Mouse (Mus musculus): Measurements from ENCODE around the gene Pbx2. TPM values are rescaled to one million over a fixed set of nuclear protein-coding genes. Genes with fewer than 3 reads are reported as not detected.
"Not testable (repeated sequence)": the region's sequence is repeated elsewhere in the genome, so short reads cannot be mapped to it uniquely, and the experiment has no call there.

The Pbx2 gene
- total RNA-seq (2021), result 10 to 100 TPM; 48.7 to 53.5 TPM
- long read RNA-seq, experiment 1, transcript Pbx2-201 (9 exons, 3,068 nt), result major isoform, 9 of 14 reads
- long read RNA-seq, experiment 1, partial matches to known transcripts, result 0 of 14 reads
- long read RNA-seq, experiment 1, other reads (novel, unspliced or antisense), result 4 of 14 reads
- long read RNA-seq, experiment 2, transcript Pbx2-201 (9 exons, 3,068 nt), result major isoform, 14 of 24 reads
- long read RNA-seq, experiment 2, partial matches to known transcripts, result 5 of 24 reads
- long read RNA-seq, experiment 2, other reads (novel, unspliced or antisense), result 5 of 24 reads

DNA sequence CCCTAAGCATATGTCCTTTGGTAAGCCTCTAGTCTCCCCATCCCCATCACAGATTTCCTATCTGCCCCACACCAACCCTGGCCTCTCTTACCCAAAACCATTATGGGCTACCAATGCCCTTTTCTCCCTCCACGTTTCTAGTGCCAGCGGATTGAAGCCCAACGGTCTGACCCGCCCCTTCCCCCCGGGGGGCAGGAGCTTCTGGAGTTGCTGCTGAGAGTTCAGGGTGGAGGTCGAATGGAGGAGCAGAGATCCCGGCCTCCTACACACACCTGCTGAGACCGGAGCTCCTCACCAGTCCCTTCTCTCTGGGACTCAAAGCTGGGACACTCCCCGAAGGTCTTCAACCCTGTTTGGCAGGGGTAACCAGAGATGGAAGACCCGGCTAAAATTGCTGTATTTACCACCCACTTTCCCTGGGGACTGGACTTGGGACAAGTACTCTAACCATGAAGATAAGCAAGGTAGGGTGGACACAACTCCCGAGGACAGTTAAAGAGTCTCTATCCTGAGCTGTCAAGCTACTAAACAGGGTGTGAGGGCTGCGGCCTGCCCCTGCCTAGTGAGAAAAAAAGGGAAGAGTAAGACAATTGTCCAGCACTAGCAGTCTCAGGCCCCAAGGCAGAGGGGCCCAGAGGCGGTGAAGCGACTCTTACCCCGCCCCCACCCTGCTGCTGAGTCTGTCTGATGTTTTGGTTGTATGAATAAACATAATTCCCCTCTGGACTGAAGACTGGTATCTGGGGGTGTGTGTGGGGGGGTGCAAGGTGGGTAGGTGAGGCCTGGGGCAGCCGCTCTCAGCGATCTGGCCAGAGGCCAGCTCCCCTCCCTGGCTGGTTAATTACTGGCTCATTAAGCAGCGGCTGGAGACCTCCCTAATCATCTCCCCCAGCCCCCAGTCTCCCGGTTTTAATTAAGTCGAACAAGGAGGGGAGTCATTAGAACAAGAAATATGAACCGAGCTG, at the start of gene Pbx2:
TSS of gene Pbx2 (plus strand) at position 238 of the 965 bp plus-strand sequence.
- peak in 1 of 2 experiments; percentile 35 for DNase-seq (ENCODE audit: low spot score in 2 of 2)

DNA sequence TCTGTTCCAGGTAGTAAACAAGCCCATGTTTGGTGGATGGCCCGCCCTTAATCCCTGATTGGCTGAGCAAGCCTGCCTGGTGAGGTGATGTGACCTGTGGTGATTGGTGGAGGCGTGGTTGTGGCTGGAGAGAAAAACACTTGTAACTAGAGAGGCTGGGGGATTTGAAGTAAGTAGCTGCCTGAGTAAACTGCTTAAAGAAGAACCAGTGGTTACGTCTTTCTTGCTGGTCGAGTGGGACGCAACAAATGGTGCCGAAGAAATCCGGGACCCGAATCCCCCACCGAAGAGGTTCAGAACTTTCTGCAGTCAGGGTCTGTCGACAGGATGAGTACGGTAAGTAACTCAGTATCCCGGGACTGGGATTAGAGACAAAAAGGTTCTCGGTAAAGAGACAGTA, 47.5 kb upstream of the Pbx2 start:
- not testable (repeated sequence) for DNase-seq (ENCODE audit: low spot score in 2 of 2)

DNA sequence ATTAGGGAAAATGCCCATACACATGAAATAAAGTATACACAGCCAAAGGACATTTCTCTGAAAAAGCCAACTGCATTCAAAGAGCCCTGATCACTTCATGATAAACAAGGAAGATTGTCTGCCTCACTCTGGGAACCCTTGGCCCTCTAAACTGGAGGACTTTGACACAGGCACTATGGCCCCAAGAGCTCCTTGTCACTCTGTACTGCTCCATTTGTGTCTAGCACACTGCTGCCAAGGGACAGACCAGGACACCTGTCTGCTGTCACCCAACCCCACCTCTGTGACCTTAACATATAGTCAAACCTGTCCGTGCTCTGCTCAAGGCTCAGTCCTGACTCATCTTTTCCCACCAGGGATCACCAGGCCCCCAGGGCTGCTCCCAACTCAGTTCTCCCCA, 44.3 kb upstream of the Pbx2 start:
- DNase-seq (ENCODE audit: low spot score in 2 of 2), result no peak

DNA sequence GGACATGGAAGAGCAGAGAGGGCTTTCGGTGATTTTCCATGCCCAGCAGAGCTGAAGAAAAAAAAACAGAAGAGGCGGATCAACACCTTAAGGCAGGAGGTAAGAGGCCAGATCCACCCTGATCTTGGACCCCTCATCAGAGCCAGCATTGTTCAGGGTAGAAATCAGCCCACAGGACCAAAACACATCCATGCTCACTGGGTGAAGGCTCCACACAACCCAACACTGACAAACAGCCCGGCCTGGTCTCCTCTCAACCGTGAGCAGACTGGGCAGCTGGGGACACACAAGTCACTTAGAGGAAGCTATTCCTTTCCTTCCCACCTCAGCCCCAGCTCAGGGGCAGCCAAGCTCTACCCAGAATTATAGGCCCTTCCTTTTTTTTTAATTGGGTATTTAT, 43.5 kb upstream of the Pbx2 start:
- DNase-seq (ENCODE audit: low spot score in 2 of 2), result no peak

DNA sequence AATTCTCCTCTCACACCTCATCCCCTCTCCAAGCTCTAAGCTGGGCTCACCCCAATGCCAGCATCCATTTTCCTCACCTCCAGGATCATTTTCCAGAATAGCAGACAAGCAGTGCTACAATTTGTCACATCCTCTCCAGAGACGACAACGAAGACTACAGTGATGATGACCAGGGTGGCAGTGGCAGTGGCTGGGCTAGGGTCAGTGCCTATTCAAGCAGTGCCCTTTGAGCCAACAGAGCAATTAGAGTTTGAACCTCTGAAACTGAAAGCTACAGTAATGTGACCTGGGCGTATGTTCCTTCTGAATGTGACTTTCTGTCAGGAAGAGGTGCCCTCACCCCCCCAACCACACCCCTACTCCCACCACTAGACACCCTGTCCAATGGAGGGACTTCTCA, 41.9 kb upstream of the Pbx2 start:
- DNase-seq (ENCODE audit: low spot score in 2 of 2), result no peak

- DNase-seq (ENCODE audit: low spot score in 2 of 2), result no peak
These were observed 41.2 kb upstream of the Pbx2 start for GRCm38 (mm10) chr17:34549843-34550242.

DNA sequence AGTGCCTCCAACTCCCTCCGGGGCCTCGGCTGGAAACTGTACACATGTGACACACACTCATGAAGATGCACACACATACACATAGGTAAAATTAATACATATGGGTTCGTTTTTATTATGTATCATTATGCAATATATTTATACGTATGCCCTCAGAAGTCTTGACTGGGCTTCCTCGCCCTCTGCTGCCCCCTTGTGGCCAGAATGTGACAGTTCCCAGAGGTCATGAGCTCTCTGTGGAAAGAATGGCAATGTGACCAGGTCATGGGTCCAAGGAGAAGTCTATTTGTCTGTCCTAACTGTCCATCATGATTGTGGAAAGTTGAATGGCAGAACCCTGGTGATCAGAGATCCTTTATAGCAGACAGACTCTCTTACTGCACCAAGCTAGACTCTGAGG, 35.6 kb upstream of the Pbx2 start:
- DNase-seq (ENCODE audit: low spot score in 2 of 2), result peak; percentile 66 to 76

DNA sequence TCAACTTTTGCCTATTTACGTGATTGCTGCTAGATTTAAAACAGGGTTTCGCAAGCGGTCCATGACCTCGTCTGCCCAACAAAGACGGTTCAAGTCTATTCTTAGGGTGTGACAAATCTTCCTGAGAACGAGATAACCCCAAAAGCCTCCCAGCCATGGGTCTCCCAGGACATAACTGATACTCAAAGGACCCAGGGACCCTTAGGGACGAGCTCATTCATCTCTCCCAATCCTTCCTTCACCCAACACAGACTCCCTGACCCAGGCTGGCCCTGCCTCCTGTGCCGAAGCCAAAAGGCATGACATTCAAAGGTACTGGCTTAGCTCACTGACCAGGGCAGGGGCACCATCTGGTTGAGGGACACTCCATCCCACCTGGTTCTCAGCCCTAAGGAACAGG, 34.7 kb upstream of the Pbx2 start:
- no peak for DNase-seq (ENCODE audit: low spot score in 2 of 2)

DNA sequence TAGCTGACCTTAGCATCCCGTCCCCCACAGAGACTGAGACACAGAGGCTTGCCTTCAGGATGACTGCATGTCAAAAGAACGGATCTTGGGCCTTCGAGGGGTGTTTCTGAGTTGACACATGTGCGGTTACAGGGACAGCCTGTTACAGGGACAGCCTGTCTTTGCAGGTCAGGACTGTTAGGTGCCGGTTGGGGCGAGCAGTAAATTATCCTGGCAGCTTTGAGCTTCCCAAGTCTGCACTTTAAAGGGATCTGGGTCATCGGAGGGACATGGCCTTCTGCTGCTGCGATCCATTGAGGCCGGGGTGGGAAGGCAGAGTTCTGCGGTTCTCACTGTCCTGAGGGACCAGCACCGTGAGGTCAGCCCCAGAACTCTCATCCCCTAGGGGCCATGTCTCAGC, 33.7 kb upstream of the Pbx2 start:
- no peak for DNase-seq (ENCODE audit: low spot score in 2 of 2)

DNA sequence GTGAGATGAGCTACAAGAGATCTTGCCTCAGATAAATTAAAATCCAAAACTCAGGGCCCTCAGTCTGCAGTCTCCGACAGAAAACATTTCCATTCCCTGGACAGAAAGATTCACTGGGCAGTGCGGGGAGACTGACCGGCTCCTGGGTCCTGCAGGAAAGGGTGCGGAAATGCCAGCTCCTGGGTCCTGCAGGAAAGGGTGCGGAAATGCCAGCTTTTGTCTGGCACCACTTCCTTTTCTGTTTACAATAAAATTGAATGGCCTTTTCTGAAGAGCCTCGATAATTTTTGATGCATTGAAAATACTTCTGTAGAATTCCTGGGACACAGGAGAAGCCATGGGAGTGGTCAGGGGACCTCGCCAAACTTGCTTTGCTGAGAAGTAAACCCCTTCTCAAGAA, 31.9 kb upstream of the Pbx2 start:
- DNase-seq (ENCODE audit: low spot score in 2 of 2), result no peak

- no peak for DNase-seq (ENCODE audit: low spot score in 2 of 2)
These were observed 31.2 kb upstream of the Pbx2 start for GRCm38 (mm10) chr17:34559895-34560294.

DNA sequence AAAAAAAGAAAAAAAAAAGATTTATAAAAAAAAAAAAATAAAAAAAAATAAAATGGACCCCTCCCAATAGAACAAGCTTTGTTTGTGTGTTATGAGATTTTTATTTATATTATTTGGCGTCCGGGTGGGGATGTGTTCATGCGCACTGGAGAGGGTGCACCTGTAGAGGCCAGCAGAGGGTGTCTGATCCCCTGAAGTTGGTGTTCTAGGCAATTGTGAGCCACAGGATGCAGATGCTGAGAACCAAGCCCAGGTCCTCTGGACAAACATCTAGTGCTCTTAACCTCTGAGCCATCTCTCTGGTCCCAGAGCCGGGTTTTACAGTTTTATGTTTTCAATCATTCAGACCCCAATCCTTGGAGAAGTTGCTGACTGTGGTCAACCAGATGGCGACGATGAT, 30.6 kb upstream of the Pbx2 start:
- DNase-seq (ENCODE audit: low spot score in 2 of 2), result no peak

DNA sequence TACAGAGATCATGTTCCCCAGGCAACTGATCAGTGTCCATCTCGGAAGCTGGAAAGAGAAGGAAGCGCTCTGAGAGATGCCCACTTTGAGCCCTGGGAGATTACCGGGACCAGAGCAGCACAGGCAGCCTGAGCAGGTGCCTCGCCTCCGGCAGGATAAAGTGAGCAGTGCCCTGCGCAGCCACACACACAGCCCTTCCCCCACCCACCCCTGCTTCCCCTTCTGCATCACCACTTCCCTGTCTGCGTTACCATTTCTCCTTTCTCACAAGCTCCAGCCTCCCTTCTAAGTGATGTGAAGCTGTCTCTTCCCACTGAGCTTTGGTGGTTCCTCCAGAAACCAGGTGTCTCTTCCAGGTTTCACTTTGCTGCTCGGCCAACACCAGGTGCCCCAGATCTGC, 29.9 kb upstream of the Pbx2 start:
- DNase-seq (ENCODE audit: low spot score in 2 of 2), result peak in 1 of 2 experiments; percentile 7

GRCm38 (mm10) chr17:34562595-34562994, 28.5 kb upstream of the Pbx2 start:
- no peak for DNase-seq (ENCODE audit: low spot score in 2 of 2)

GRCm38 (mm10) chr17:34563354-34563753, 27.7 kb upstream of the Pbx2 start:
- DNase-seq (ENCODE audit: low spot score in 2 of 2), result no peak

DNA sequence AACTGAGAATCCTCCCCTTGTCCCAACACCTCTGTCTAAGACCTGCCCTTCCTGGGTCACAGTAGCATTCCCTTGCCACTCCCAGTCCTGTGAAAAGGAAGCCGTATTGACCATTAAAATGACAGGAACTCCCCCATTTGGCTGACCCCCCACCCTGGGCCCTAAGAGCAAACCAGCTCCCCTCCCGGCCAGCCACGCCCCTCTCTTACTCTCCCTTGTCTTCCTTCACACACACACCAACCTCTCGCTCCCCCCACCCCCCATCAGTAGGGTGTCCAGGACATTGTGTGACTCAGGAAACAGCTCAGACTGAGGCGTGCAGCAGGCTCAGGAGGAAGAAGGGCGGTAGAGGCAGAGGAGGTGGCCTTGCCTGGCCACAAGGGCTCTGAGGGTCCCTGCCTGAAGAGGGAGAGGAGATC, 27.1 kb upstream of the Pbx2 start, which contains the start of gene Notch4:
TSS of gene Notch4 (plus strand) at position 266 of the 419 bp plus-strand sequence.
- no peak for DNase-seq (ENCODE audit: low spot score in 2 of 2)

DNA sequence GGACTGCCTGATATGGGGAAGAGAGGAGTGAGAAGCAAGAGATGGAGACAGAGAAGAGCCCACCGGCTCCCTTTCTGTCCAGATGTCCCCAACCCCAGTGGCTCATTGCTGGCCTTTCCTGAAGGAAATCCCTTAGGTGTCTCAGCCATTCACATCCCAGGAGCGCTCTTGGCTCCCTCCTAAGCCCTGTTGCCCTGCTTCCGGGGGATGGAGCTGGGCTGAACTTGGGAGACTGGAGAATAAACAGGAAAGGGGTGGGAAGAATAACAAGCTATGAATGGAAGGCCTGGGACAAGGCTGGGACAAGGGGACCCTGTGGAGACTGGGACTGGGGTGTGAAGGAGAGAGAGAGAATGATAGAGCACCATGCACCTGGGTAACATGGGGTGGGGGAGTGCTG, 26.3 kb upstream of the Pbx2 start:
- DNase-seq (ENCODE audit: low spot score in 2 of 2), result no peak

DNA sequence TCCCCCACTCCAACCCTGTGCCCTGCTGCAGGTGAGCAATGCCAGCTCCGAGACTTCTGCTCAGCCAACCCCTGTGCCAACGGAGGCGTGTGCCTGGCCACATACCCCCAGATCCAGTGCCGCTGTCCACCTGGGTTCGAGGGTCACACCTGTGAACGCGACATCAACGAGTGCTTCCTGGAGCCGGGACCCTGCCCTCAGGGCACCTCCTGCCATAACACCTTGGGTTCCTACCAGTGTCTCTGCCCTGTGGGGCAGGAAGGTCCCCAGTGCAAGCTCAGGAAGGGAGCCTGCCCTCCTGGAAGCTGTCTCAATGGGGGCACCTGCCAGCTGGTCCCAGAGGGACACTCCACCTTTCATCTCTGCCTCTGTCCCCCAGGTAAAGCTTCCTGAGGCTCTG, 23.8 kb upstream of the Pbx2 start:
- DNase-seq (ENCODE audit: low spot score in 2 of 2), result no peak

DNA sequence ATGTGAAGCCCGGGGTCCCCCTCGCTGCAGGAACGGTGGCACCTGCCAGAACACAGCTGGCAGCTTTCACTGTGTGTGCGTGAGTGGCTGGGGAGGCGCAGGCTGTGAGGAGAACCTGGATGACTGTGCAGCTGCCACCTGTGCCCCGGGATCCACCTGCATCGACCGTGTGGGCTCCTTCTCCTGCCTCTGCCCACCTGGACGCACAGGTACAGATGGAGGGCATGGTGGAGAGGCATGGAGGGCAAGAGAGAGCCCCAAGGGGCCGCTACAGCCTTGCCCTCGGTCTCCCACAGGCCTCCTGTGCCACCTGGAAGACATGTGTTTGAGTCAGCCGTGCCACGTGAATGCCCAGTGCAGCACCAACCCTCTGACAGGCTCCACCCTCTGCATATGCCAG, 22.6 kb upstream of the Pbx2 start:
- DNase-seq (ENCODE audit: low spot score in 2 of 2), result no peak

DNA sequence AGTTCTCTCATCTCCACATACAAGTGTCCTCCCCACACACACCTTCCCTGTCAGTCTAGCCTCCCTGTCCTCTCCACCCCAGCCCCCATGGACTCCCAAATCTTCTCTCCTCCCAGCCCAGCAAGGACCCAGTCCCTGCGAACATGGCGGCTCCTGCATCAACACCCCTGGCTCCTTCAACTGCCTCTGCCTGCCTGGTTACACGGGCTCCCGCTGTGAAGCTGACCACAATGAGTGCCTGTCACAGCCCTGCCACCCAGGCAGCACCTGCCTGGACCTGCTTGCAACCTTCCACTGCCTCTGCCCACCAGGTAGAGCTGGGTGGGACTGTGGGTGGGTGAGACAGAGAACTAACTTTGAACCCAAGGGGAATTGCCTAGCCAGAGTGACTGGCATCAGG, 21.1 kb upstream of the Pbx2 start:
- no peak for DNase-seq (ENCODE audit: low spot score in 2 of 2)

GRCm38 (mm10) chr17:34571875-34572274, 19.2 kb upstream of the Pbx2 start:
- no peak for DNase-seq (ENCODE audit: low spot score in 2 of 2)

GRCm38 (mm10) chr17:34572361-34572760, 18.7 kb upstream of the Pbx2 start:
- no peak for DNase-seq (ENCODE audit: low spot score in 2 of 2)

Data from gastrocnemius, postnatal 4 days (tissue).